Mouse (Mus musculus) neural tube, embryonic 12.5 days (tissue): ENCODE measurements at regions not wholly inside any gene's neighbourhood (a gene's known extent, or its start where the extent isn't known, plus 50 kb on each side); places are given as distances from the start of the nearest gene placed in this dataset.
A peak's percentile ranks its signal among the peaks of the same experiment; 100 is the strongest.

ENCODE experiments used
- ATAC-seq: fragments of 200-750 bp; cut with Nextera tagmentation; 2 replicates; pipeline ENCODE4 v1.8.0; 2017; ENCODE audit warnings: low read depth, mild to moderate bottlenecking, moderate TSS enrichment, moderate library complexity; ENCODE audit not compliant: low FRiP score
- H3K27ac ChIP-seq: fragments of 300-500 bp; sonication (generic); 2 replicates; pipeline ENCODE4 v1.5.1; 2016
- H3K27me3 ChIP-seq: fragments of 300-500 bp; sonication (generic); replicated peaks from 2 replicates; pipeline ENCODE4 v1.6.1; 2016; ENCODE audit warnings: mild to moderate bottlenecking
- H3K36me3 ChIP-seq: fragments of 300-500 bp; sonication (generic); 2 replicates; pipeline ENCODE4 v1.6.1; 2016; ENCODE audit warnings: mild to moderate bottlenecking
- H3K4me1 ChIP-seq: fragments of 300-500 bp; sonication (generic); 2 replicates; pipeline ENCODE4 v1.6.1; 2016
- H3K4me2 ChIP-seq: fragments of 300-500 bp; sonication (generic); replicated peaks from 2 replicates; pipeline ENCODE4 v1.6.1; 2016; ENCODE audit warnings: mild to moderate bottlenecking
- H3K4me3 ChIP-seq: fragments of 300-500 bp; sonication (generic); 2 replicates; pipeline ENCODE4 v1.5.1; 2016
- H3K9ac ChIP-seq: fragments of 300-500 bp; sonication (generic); 2 replicates; pipeline ENCODE4 v1.6.1; 2016; ENCODE audit warnings: mild to moderate bottlenecking
- H3K9me3 ChIP-seq: fragments of 300-500 bp; sonication (generic); 2 replicates; pipeline ENCODE4 v1.6.1; 2016; ENCODE audit warnings: mild to moderate bottlenecking
- WGBS: fragments of 180-500 bp; shearing (Covaris S2); methylation state at CpG from one replicate; pipeline ENCODE4 v1.1.7; 2016; 5-methylcytosine and 5-hydroxymethylcytosine counted together

GRCm38 (mm10) chr8:26564254-26564653 is 412.9 kb upstream of the Zfp703 start:
- ATAC-seq = no peak
- WGBS = 96% methylated on average over 2 of the region's 2 CpGs
- H3K27me3 ChIP-seq = no peaks in the 10 kb centered on the region

GRCm38 (mm10) chr8:26568423-26569060 is 408.6 kb upstream of the Zfp703 start:
- no peak for ATAC-seq
- no peaks in the 10 kb centered on the region for H3K4me1 ChIP-seq
- H3K4me3 ChIP-seq = no peak overlapping the region
- WGBS = 72% methylated on average over 15 of the region's 15 CpGs
- peaks cover 11% of the 10 kb centered on the region for H3K9me3 ChIP-seq
- no peaks in the 10 kb centered on the region for H3K36me3 ChIP-seq
- H3K27me3 ChIP-seq = no peaks in the 10 kb centered on the region
- H3K4me2 ChIP-seq = no peak overlapping the region
- no peak overlapping the region for H3K9ac ChIP-seq
- H3K27ac ChIP-seq = no peak overlapping the region

More at GRCm38 (mm10) chr8:26564254-26564653, 412.9 kb upstream of the Zfp703 start:
- H3K4me1 ChIP-seq = no peaks in the 10 kb centered on the region
- no peak overlapping the region for H3K9ac ChIP-seq
- no peak overlapping the region for H3K27ac ChIP-seq
- H3K36me3 ChIP-seq = no peaks in the 10 kb centered on the region
- H3K4me2 ChIP-seq = no peak overlapping the region
- no peak overlapping the region for H3K4me3 ChIP-seq
- H3K9me3 ChIP-seq = no peaks in the 10 kb centered on the region

GRCm38 (mm10) chr8:26588841-26589240 is 388.3 kb upstream of the Zfp703 start:
- no peaks in the 10 kb centered on the region for H3K36me3 ChIP-seq
- H3K27me3 ChIP-seq = no peaks in the 10 kb centered on the region
- H3K4me1 ChIP-seq = peaks cover 7% of the 10 kb centered on the region
- H3K4me3 ChIP-seq = no peak overlapping the region
- WGBS = 65% methylated on average over 1 of the region's 1 CpGs
- no peak overlapping the region for H3K4me2 ChIP-seq
- H3K9ac ChIP-seq = no peak overlapping the region
- no peak for ATAC-seq
- no peak overlapping the region for H3K27ac ChIP-seq
- no peaks in the 10 kb centered on the region for H3K9me3 ChIP-seq

- no peak overlapping the region for H3K9ac ChIP-seq
- H3K4me2 ChIP-seq = no peak overlapping the region
- no peaks in the 10 kb centered on the region for H3K27me3 ChIP-seq
- WGBS = 85% methylated on average over 2 of the region's 2 CpGs
- no peak overlapping the region for H3K4me3 ChIP-seq
- no peaks in the 10 kb centered on the region for H3K9me3 ChIP-seq
- H3K27ac ChIP-seq = no peak overlapping the region
- H3K36me3 ChIP-seq = no peaks in the 10 kb centered on the region
- peaks cover 23% of the 10 kb centered on the region for H3K4me1 ChIP-seq
- no peak for ATAC-seq
Measured at GRCm38 (mm10) chr8:26590591-26591212, 386.4 kb upstream of the Zfp703 start.

GRCm38 (mm10) chr8:26591266-26591665 is 385.9 kb upstream of the Zfp703 start:
- Histone ChIP-seq H3K9ac (no peak overlapping the region), H3K27me3 (no peaks in the 10 kb centered on the region), H3K9me3 (no peaks in the 10 kb centered on the region), H3K27ac (no peak overlapping the region), H3K4me3 (no peak overlapping the region), H3K36me3 (no peaks in the 10 kb centered on the region), H3K4me2 (no peak overlapping the region), H3K4me1 (peaks cover 28% of the 10 kb centered on the region)
- no peak for ATAC-seq
- 62% methylated on average over 3 of the region's 3 CpGs for WGBS

- Histone ChIP-seq H3K4me3 (no peak overlapping the region), H3K36me3 (no peaks in the 10 kb centered on the region), H3K9me3 (no peaks in the 10 kb centered on the region), H3K4me2 (0 out of 2 replicates have a peak overlapping the region, but pooled peaks have one; percentile 0), H3K4me1 (peaks cover 28% of the 10 kb centered on the region), H3K27ac (no peak overlapping the region), H3K9ac (no peak overlapping the region), H3K27me3 (no peaks in the 10 kb centered on the region)
- WGBS = 18% methylated on average over 5 of the region's 5 CpGs
- peak; percentile 59; the same call in 1 of the 2 replicates for ATAC-seq
Measured at GRCm38 (mm10) chr8:26593536-26594368, 383.4 kb upstream of the Zfp703 start.

GRCm38 (mm10) chr8:26594369-26594920 is 382.7 kb upstream of the Zfp703 start:
- H3K4me3 ChIP-seq = no peak overlapping the region
- WGBS = 45% methylated on average over 11 of the region's 11 CpGs
- no peaks in the 10 kb centered on the region for H3K27me3 ChIP-seq
- H3K4me1 ChIP-seq = peaks cover 28% of the 10 kb centered on the region
- no peak overlapping the region for H3K9ac ChIP-seq
- H3K9me3 ChIP-seq = no peaks in the 10 kb centered on the region
- no peak overlapping the region for H3K27ac ChIP-seq
- 0 out of 2 replicates have a peak overlapping the region, but pooled peaks have one; percentile 0 for H3K4me2 ChIP-seq
- no peaks in the 10 kb centered on the region for H3K36me3 ChIP-seq
- peak; percentile 31; the same call in 1 of the 2 replicates for ATAC-seq

- peak; percentile 65; the same call in 1 of the 2 replicates for ATAC-seq
- Histone ChIP-seq H3K9me3 (no peaks in the 10 kb centered on the region), H3K9ac (0 out of 2 replicates have a peak overlapping the region, but pooled peaks have one; percentile 23), H3K4me3 (no peak overlapping the region), H3K4me1 (peaks cover 28% of the 10 kb centered on the region), H3K27me3 (no peaks in the 10 kb centered on the region), H3K36me3 (no peaks in the 10 kb centered on the region), H3K27ac (no peak overlapping the region), H3K4me2 (peak overlapping the region; percentile 39)
- WGBS = 37% methylated on average over 13 of the region's 13 CpGs
Measured at GRCm38 (mm10) chr8:26595431-26596018, 381.6 kb upstream of the Zfp703 start.

GRCm38 (mm10) chr8:26596665-26597362 is 380.3 kb upstream of the Zfp703 start:
- WGBS = 65% methylated on average over 7 of the region's 7 CpGs
- Histone ChIP-seq H3K9ac (no peak overlapping the region), H3K36me3 (no peaks in the 10 kb centered on the region), H3K27ac (no peak overlapping the region), H3K27me3 (no peaks in the 10 kb centered on the region), H3K4me1 (peaks cover 25% of the 10 kb centered on the region), H3K4me2 (no peak overlapping the region), H3K4me3 (no peak overlapping the region), H3K9me3 (no peaks in the 10 kb centered on the region)
- ATAC-seq = no peak

- 90% methylated on average over 8 of the region's 8 CpGs for WGBS
- H3K27me3 ChIP-seq = no peaks in the 10 kb centered on the region
- H3K4me1 ChIP-seq = peaks cover 24% of the 10 kb centered on the region
- no peak for ATAC-seq
- no peak overlapping the region for H3K4me2 ChIP-seq
- H3K36me3 ChIP-seq = no peaks in the 10 kb centered on the region
- no peak overlapping the region for H3K27ac ChIP-seq
- H3K4me3 ChIP-seq = no peak overlapping the region
- no peaks in the 10 kb centered on the region for H3K9me3 ChIP-seq
- no peak overlapping the region for H3K9ac ChIP-seq
Measured at GRCm38 (mm10) chr8:26598520-26598919, 378.6 kb upstream of the Zfp703 start.

- ATAC-seq = no peak
- Histone ChIP-seq H3K4me2 (no peak overlapping the region), H3K9ac (no peak overlapping the region), H3K27me3 (no peaks in the 10 kb centered on the region), H3K4me3 (no peak overlapping the region), H3K9me3 (no peaks in the 10 kb centered on the region), H3K4me1 (peaks cover 11% of the 10 kb centered on the region; the same call in 1 of the 2 replicates), H3K36me3 (no peaks in the 10 kb centered on the region), H3K27ac (no peak overlapping the region)
- 95% methylated on average over 9 of the region's 9 CpGs for WGBS
Measured at GRCm38 (mm10) chr8:26600127-26600526, 377.0 kb upstream of the Zfp703 start.
